Mouse (Mus musculus): Measurements from ENCODE around the gene Amz1.

The Amz1 gene

GRCm38 (mm10) chr5:140806939-140807338, 83.0 kb downstream of the Amz1 start:
- no peak for DNase-seq

Measured in kidney, postnatal 10 days (tissue).